Mouse (Mus musculus): ENCODE data around the gene Gm17428.
"Not testable (repeated sequence)": the region's sequence is repeated elsewhere in the genome, so short reads cannot be mapped to it uniquely, and the experiment has no call there.

The Gm17428 gene

DNA sequence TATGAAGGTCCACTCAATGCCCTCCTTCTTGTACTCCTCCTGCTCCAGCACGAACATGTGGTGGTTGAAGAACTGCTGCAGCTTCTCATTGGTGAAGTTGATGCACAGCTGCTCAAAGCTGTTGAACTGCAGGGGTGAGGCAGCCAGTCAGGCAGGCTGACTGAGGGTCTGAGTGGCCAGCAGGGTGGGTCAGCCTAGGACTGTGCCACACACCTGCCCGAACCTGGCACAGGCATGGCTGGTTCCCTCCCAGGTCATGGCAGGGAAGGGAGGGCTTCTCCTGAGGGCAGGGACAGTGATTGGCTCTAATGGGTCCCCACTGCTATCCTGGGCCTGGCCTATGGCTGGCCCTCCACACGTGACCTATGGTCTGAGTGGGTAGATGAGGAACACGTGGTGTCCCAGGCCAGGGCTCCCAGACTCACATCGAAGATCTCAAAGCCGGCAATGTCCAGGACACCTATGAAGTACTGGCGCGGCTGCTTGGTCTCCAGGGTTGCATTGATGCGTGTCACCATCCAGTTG is 11.7 kb downstream of the Gm17428 start:
- in situ Hi-C loops (cut with MboI, MseI) = not testable (repeated sequence)

DNA sequence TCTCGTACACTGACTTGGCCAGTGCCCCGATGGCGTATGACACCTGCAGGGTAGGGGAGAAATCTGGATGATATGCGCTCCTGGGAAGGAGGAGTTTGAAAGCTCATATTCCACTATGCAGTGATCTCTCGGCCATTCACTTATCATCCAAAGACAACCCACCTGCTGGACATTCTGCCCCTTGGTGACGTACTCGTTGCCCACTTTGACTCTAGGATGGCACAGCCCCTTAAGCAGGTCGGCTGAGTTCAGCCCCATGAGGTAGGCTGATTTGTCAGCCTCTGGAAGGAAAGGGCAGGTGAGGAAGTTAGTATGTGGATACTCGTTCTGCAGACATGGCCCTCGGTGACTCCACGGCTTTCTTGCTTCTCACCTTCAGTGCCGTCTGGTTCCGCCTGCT is 12.1 kb downstream of the Gm17428 start:
- in situ Hi-C loops (cut with MboI, MseI) = no loop called here

DNA sequence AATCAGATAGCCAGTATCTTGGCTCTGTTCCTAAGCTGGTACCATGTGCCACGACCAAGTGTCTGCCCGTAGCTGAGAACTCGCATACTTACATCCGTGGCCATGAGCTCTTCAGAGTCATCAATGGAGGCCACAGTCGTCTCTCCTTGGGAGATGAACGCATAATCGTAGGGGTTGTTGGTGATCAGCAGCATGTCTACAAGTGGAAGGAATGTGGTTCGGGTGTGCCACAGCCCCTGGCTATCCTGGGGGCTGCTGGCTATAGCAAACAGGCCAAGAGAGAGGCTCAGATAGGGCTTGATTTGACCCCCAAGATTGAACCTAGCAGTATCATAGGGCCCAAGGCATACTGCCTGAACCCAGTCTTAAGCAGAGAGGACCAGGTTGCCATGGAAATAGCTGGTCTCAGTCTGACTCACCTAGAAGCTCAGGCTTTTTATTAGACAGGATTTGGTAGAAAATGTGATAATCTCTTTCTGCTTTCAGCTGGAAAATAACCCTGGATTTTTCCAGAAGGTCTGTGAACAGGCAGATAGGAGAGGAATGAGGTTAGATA is 13.2 kb downstream of the Gm17428 start:
- in situ Hi-C loops (cut with MboI, MseI) = no loop called here

DNA sequence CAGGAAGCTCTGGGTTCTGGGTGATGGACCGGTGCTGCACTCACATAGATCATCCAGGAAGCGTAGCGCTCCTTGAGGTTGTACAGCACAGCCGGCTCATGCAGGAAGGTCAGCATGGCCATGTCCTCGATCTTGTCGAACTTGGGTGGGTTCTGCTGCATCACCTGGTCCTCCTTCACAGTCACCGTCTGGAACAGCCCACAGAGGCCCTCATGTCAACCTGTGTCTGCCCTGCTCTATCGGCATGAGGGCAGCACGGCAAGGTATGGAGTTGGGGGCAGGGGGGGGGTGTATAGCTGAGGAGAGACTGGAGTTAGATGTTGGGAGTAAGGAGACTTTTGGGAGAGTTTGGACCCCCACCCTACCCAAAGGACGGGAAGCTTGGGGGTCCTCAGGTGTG is 15.5 kb downstream of the Gm17428 start:
- in situ Hi-C loops (cut with MboI, MseI) = no loop called here

DNA sequence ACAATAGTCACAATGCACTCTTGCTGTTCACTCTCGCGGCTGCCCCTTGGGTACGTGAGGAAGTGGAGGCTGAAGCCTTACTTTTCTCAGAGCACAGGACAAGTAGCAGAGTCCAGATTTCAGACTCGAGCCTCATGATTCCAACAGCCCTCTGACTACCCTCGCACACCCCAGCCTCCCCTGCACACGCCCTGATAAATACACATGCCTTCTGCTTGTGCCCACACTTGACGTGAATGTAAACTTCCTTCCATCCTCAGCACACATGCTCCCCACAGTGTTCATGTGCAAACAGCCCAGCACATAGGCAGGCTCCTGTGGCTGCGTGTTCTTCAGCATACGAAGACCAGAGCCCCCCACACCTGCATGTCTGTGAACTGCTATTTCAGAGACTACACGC is 16.9 kb downstream of the Gm17428 start:
- in situ Hi-C loops (cut with MboI, MseI) = no loop called here

DNA sequence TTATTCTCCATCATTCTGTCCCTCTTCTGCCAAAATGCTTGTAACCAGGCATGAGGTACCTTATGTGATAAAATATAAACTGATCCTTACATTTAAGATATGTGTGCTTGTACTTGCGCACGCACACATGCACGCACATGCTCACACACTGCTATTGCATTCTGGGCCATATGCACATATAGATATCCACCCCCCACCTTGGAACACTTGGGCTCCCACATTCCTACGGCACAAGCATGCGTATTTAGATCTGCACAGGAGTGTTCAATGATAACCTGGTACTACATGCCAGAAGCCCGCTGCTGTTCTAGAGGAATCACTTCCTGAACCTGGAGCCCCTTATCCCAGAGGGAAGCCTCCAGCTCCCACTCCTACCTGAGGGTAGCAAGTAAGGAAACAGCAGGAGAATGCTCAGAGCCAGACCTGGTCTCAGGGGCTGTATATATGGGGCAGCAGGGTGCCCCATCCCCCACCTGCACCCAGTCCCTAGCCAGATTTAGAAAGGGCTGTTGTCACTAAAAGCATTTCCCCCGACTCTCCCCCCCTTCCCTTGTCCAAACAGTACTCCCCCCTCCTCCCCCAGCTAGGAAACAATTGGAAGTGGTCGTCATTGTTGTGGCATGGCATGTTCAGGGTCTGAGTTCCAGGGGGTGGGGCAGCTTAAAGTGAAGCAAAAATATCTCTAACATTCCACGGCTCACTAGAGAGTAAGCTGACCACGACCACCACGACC is 17.6 kb downstream of the Gm17428 start, which contains the start of gene Myh7:
Gene Myh7 (minus strand): TSS at position 491 of the 733 bp plus-strand sequence.
- in situ Hi-C loops (cut with MboI, MseI) = no loop called here

DNA sequence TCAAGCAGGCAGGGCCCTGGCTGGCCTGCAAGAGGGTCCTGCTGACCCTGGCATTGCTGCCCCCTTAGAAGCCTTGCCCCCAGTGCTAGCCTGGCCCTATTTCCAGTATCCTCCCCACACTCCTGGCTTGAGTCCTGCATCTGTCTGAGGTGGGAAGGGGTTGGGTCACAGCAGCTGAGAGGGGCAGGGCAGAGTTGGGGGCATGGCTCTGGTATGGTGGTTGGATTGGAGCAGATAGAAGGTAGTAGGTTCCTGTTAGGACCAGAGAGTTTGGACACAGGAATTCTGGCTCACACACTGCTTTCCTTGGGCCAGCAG is 18.1 kb downstream of the Gm17428 start:
- in situ Hi-C loops (cut with MboI, MseI) = no loop called here

DNA sequence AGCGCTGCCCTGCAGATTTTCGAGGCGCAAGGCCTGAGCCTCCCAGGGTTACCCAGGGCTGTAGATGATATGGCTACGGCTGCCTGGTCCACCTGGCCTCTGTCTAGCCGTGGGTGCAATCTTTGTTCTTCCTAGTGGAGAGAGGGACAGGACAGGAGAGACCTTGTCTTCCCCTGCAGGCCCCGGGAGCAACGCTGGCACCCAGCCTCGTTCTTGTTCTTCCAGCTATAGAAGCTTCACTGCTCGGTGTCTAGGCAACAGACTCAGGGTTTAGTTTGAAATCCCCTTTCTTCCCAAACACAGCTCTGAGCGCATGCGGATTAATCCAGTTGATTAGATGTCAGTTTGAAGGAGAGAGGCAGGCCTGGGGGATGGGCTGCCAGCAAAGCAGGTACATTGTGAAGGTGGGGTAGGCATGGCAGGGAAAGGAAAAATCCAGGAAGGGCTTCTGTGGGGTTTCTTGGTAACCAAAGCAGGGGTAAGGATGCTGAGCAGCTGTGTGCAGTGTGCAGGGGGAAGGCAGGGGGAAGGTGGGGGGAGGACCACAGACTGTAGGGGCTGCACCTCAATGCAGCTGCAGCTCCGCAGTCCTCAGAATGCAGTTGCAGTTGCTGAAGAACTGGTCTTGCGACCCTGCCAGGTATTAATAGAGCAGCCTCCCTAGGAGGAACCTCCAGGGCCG is 18.9 kb downstream of the Gm17428 start:
- in situ Hi-C loops (cut with MboI, MseI) = no loop called here

DNA sequence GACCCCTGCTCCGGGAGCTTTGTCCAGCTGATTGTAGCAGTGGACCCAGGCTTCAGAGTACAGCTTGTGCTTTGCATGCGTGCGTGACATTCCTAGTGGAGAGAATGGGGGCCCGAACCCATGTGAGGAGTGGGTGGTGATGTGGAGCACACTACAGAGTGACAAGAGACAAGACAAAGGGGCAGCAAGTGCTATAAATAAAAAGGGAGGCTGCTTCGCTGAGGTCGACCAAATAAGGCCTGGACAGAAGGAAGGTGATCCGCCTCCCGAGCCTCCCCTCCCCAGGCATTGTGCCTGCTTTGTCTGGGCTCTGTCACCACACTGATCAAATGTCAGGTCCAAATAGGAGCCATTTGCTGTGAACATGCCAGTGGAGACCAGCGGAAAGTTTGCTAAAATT is 20.1 kb downstream of the Gm17428 start:
- in situ Hi-C loops (cut with MboI, MseI) = no loop called here

DNA sequence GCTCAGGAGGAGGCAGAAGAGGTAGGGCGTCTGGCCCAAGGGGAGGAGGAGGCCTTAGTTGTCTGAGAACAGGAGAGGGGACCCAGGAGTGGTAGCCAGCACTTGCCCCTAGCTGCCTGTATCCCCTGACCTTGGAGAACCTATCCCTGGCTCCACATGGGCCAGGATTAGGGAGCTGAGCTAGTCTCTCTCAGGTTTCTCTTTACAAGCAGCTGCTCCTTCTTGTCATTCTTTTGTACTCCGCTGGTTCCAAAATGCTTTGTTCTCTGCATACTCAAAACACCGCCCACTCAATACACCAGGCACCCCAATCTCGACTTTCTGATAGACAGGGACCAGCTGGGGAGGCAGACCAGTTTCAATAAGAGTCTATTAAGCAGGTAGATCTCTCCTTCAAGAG is 20.6 kb downstream of the Gm17428 start:
- in situ Hi-C loops (cut with MboI, MseI) = no loop called here

DNA sequence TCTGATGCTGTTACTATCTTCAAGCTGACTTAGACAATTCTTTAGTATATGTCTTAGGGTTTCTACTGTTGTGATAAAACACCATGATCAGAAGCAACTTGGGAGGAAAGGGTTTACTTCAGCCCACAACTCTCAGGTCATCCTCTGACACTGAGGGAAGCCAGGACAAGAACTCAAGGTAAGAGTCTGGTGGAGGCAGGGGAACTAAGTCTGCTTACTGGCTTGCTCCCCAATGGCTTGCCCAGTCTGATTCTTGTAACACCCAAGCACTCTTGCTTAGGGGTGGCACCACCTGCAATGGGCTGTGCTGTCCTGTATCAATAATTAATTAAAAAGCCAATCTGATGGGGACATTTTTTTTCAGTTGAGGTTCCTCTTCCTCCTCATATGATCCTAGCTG is 21.9 kb downstream of the Gm17428 start:
- in situ Hi-C loops (cut with MboI, MseI) = no loop called here

DNA sequence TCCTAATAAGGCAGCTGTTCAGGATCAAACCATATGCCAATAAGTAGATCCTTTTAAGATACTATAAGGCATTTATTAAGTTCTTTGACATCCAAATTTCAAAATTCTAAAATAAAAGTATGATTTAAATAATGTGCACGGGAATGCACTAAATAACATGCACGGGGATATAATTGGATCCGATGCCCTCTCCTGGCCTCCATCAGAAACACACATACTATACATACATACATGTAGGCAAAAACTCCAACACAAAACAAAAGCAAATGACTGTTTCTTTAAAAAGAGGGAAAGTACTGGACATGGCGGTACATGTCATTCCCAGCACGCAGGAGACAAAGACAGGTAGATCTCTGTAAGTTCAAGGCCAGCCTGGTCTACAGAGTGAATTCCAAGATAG is 23.1 kb downstream of the Gm17428 start:
- in situ Hi-C loops (cut with MboI, MseI) = loop anchor here (5.0 kb wide), 1 partner anchor 78 kb away; no protein-coding TSS in a partner anchor

DNA sequence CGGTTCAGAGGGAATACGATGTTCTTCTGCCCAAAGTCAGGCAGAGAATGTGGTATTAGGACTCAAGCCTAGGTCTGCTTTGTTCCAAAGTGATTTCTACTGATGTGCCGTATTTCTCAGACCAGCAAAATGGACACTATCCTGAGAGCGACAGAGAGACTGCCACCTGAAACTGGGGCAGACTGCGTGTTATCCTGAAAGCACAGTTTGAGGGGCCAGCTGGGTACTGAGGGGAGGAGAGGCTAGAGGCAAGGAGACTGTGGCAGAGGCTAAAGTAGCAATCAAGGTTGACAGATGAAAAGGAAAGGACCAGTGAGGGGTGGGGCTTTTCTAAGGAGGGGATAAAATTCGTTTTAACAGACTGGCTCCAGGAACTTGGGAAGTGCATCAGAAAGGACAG is 24.1 kb downstream of the Gm17428 start:
- in situ Hi-C loops (cut with MboI, MseI) = loop anchor here (5.0 kb wide), 1 partner anchor 79 kb away; no protein-coding TSS in a partner anchor

DNA sequence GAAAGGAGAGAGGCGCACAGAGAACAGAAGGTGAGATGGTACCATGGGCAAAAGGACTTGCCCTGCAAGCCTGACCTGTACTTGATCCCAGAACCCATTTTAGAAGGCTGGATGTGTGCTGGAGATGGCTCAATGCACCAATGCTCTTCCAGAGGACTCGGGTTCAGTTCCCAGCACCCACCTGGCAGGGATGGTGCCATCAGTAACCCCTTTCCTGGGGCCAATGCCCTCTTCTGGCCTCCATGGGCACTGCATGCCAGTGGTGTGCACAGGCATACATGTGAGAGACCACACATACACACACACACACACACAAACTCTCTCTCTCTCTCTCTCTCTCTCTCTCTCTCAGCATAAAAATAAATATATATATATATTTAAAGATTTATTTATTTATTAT is 24.7 kb downstream of the Gm17428 start:
- in situ Hi-C loops (cut with MboI, MseI) = loop anchor here (5.0 kb wide), 1 partner anchor 79 kb away; no protein-coding TSS in a partner anchor

DNA sequence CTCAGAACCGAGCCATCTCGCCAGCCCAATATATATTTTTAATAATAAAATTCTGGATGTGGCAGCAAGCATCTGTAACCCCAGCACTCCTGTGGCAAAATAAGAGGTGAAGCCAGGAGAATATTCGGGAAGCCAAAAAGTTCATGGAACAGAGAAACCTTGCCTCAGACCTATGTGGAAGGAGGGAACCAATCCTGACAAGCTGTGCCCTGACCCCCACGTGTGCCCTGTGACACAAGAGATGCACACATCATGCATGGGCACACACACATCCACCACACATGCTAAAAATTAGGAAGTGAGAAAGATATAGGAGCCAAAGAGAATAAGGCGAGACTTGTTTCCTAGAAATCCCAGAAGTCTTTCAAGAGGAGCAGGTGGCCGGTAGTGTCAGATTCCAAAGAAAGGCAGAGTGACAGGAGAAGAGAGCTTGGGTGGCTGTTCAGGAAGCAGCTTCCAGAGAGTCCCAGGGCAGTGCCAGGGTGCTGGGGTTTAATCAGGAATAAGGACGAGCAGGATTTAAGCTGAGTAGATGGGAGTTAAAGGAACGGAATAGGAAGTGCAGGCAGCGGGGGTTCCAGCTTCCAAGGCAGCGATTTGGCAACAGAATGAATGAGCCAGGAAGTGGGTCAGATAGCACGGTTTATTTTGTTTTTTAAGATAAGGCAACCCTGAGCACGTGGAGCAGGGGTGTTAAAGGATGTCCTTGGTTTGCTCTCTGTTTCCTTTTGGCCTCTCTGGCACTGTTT is 25.4 kb downstream of the Gm17428 start:
- in situ Hi-C loops (cut with MboI, MseI) = loop anchor here (5.0 kb wide), 1 partner anchor 80 kb away; no protein-coding TSS in a partner anchor

DNA sequence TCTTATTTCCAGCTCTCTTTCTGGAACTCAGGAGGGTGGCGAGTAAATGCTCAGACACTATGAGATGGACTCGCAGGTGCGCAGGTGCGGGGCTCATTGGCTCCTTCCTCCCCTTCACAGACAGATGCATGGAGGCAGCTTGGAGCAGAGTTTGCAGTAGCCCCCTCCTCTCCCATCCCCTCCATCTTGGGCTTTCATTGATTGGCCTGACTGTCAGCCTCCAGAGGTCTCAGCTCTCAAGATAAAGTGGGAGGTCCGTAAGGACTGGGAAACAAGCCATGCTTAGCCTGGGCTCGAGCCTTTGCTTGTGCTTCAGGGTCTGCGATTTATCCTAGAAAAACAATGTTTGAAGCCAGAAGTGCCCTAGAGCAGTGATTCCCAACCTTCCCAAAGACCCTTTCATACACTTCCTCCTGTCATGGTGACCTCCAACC is 26.0 kb downstream of the Gm17428 start:
- in situ Hi-C loops (cut with MboI, MseI) = loop anchor here (5.0 kb wide), 1 partner anchor 80 kb away; no protein-coding TSS in a partner anchor

DNA sequence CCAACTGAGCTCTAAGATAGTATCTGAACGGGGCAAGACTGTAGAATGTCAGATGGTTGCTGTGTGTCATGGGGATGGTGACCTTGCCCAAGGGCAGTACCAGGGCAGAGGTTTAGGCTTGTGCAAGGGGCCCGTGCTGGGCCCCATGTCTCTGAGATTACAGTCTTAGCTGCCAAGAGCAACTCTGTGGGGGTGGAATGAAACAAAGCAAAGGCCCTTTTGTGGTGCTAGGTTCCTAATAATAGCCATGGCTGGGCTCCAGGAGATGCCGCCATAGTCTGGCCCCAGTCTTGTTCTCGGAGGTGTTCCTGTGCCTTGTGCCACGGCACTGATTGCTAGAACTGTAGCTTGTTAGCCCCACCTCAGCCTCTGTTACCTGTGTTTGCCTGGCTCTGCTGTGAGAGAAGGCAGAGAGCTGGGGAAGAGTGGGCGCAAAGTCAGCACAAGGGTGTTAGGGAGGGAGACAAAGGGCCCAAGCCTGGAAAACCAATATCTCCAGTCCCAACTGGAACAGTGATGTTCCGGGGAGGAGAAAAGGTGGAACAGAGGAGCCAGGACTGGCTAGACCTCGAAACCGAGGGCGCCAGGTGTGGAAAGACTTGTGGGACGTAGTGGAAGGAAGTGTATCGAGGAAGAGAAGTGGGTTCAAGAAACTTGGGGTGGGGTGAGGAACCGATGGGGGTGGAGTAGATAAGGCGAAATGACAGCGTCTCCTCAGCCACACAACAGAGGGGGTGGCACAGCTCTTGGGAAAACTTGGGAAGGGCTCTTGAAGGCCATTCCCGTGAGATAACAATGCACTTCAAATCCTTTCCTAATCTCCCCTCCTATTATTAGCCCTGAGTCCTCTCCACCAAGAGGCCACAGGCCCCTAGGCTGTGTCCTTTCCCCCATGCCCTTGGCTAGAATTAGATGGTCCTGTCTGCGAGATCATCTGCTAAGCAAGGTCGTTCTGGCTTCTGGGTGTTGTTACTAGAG is 27.4 kb downstream of the Gm17428 start:
- in situ Hi-C loops (cut with MboI, MseI) = loop anchor here (5.0 kb wide), 1 partner anchor 82 kb away; no protein-coding TSS in a partner anchor

DNA sequence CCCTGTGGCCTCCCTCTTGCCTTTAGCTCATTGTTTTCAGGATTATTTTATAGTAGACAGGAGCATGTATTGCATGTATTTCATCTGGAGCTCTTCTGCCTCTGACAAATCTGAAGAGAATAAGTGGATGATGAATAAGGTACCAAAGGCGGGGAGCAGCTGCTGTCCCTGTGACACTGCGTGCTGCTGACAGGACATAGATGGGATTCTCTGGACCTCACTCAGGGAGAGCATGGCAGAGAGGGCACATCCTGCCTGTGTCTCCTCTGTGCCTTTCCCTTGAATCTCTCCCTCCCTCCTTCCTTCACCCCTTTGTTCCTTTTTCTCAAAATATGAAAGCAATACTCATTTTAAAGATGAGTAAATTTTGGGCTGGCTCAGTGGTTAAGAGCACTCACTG is 28.8 kb downstream of the Gm17428 start:
- in situ Hi-C loops (cut with MboI, MseI) = no loop called here

DNA sequence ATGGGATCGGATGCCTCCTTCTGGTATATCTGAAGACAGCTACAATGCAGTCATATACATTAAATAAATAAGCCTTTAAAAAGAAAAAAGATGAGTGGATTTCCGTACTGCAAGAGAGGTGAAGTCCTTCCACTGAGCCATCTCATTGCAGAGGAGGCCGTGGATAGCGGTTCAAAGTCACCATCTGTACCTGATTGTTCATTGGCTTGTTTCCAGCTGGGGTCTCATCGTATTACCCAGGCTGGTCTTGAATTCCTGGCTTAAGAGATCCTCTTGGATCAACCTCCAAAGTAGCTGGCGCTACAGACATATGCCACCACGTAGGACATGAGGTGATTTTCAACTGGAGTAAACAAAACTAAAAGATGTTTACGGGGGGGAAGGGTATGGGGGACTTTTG is 29.2 kb downstream of the Gm17428 start:
- in situ Hi-C loops (cut with MboI, MseI) = no loop called here

DNA sequence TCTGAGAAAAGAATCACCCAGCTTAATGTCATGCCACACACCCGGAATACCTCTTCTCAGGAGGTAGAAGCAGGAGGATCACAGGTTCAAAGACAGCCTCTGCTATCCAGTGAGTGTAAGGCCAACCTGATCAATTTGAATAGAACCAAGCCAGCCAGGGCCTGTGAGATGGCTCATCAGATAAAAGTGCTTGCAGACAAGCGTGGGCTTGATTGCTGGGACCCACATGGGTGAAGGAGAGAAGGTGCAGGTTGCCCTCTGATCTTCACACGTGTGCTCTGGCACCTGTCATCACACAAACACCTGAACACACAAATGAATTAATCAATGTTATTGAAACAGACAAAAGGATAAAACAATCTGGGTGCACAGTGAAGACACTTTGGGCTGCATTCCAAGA is 29.8 kb downstream of the Gm17428 start:
- in situ Hi-C loops (cut with MboI, MseI) = no loop called here

Data from T-helper 1 cell (primary cell).